Mouse (Mus musculus) hindbrain, embryonic 14.5 days (tissue): ENCODE data around the gene Fam92b. TPM values are rescaled to one million over a fixed set of nuclear protein-coding genes. Genes with fewer than 3 reads are reported as not detected.

Source experiments
- ATAC-seq: fragments of 200-750 bp; cut with Nextera tagmentation; 2 replicates; pipeline ENCODE4 v1.8.0; 2017; ENCODE audit warnings: moderate number of reproducible peaks, mild to moderate bottlenecking, moderate TSS enrichment, moderate library complexity; ENCODE audit not compliant: low FRiP score
- DNase-seq: peaks from one replicate; pipeline ENCODE4 v3.0.0-alpha.2; 2015; ENCODE audit warnings: low spot score
- H3K27ac ChIP-seq: fragments of 300-500 bp; sonication (generic); 2 replicates; pipeline ENCODE4 v1.5.1; 2014; ENCODE audit warnings: mild to moderate bottlenecking, moderate library complexity
- H3K27me3 ChIP-seq: fragments of 300-500 bp; sonication (generic); 2 replicates; pipeline ENCODE4 v1.6.1; 2014; ENCODE audit warnings: mild to moderate bottlenecking, low read length, mixed read lengths; ENCODE audit not compliant: control insufficient read depth, insufficient read depth
- H3K36me3 ChIP-seq: fragments of 300-500 bp; sonication (generic); replicated peaks from 2 replicates; pipeline ENCODE4 v1.6.1; 2014; ENCODE audit not compliant: control insufficient read depth, insufficient read depth
- H3K4me1 ChIP-seq: fragments of 300-500 bp; sonication (generic); replicated peaks from 2 replicates; pipeline ENCODE4 v1.6.1; 2014; ENCODE audit warnings: antibody characterized with exemption, low read length, mixed read lengths; ENCODE audit not compliant: control insufficient read depth, insufficient read depth
- H3K4me2 ChIP-seq: fragments of 300-500 bp; sonication (generic); replicated peaks from 2 replicates; pipeline ENCODE4 v1.6.1; 2014; ENCODE audit warnings: mild to moderate bottlenecking, moderate library complexity
- H3K4me3 ChIP-seq: fragments of 300-500 bp; sonication (generic); replicated peaks from 2 replicates; pipeline ENCODE4 v1.5.1; 2014; ENCODE audit warnings: mild to moderate bottlenecking, low read length
- H3K9ac ChIP-seq: fragments of 300-500 bp; sonication (generic); 2 replicates; pipeline ENCODE4 v1.6.1; 2014
- H3K9me3 ChIP-seq: fragments of 300-500 bp; sonication (generic); 2 replicates; pipeline ENCODE4 v1.6.1; 2016; ENCODE audit warnings: low read length; ENCODE audit not compliant: control insufficient read depth
- WGBS: fragments of 180-500 bp; shearing (Covaris S2); extraction: QIAGEN DNeasy Blood & Tissue Kit; methylation state at CpG from one replicate; pipeline ENCODE4 v1.1.7; 2014; 5-methylcytosine and 5-hydroxymethylcytosine counted together
- polyA plus RNA-seq: library from polyadenylated mRNA; unstranded; fragments of >200 nt; fragmentation: Nextera tagmentation; extraction: Ambion mirVana; gene quantifications from 2 replicates; pipeline ENCODE4 v1.2.1, GENCODE M21; 2014

Gene Fam92b
- polyA plus RNA-seq, 1 experiment from 2014 or later, result 3.3 TPM

DNA sequence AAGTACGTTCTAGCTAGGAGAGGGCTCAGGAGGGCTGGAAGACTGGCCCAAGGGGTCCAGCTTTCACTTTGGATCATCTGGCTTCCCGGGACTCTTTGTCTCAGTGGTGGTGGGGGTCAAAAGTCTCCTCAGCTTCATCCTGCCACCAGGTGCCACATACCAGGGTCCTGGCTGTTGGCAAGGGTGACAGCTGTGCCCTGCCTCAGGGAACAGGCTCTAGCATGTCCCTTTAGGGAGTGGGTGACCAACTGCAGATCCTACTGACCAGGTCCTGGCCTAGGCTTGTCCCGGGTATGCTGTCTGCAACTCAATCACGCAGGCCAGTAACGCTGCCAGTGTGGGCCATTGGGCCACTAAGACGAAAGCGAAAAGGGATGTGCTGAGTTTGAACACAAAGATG is 35.3 kb upstream of the Fam92b start:
- Histone ChIP-seq H3K27me3 (no peaks in the 10 kb centered on the region), H3K27ac (no peak overlapping the region), H3K4me1 (peaks cover 19% of the 10 kb centered on the region), H3K9ac (no peak overlapping the region), H3K4me2 (no peak overlapping the region), H3K4me3 (no peak overlapping the region), H3K9me3 (no peaks in the 10 kb centered on the region), H3K36me3 (no peaks in the 10 kb centered on the region)
- ATAC-seq, result no peak
- WGBS, result 86% methylated on average over 7 of the region's 7 CpGs
- no peak for DNase-seq

DNA sequence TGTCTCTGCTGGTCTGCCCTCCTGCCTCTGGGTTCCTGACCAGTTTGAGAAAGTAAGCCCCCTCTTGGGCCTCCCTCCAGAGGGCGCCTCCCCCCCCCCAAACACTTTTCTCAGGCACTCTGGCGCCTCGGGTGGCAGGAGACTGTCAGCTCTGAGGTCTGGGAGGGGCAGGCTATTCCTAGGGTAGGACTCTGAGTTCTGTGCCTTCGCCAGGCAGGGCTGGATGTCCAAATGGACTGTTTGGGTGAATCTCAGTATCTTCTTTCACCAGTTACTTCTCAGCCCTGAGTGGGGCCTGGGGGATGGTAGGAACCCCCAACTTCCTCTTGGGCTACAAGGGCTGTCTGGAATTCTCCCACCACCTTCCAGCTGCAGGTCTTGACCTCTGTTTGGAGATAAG is 34.1 kb upstream of the Fam92b start:
- DNase-seq (no peak), ATAC-seq (no peak)
- 12% methylated on average over 3 of the region's 4 CpGs for WGBS
- no peak overlapping the region for H3K9ac ChIP-seq
- no peak overlapping the region for H3K4me2 ChIP-seq
- peaks cover 11% of the 10 kb centered on the region; the same call in 1 of the 2 replicates for H3K4me1 ChIP-seq
- no peaks in the 10 kb centered on the region for H3K27me3 ChIP-seq
- H3K27ac ChIP-seq, result no peak overlapping the region
- no peaks in the 10 kb centered on the region for H3K36me3 ChIP-seq
- no peak overlapping the region for H3K4me3 ChIP-seq
- no peaks in the 10 kb centered on the region for H3K9me3 ChIP-seq

GRCm38 (mm10) chr8:120208113-120208512 is 30.8 kb upstream of the Fam92b start:
- Histone ChIP-seq H3K27ac (no peak overlapping the region), H3K4me3 (no peak overlapping the region), H3K9me3 (no peaks in the 10 kb centered on the region), H3K4me1 (no peaks in the 10 kb centered on the region), H3K4me2 (no peak overlapping the region), H3K9ac (no peak overlapping the region), H3K36me3 (no peaks in the 10 kb centered on the region), H3K27me3 (no peaks in the 10 kb centered on the region)
- WGBS, result 65% methylated on average over 11 of the region's 11 CpGs
- DNase-seq (no peak), ATAC-seq (no peak)

GRCm38 (mm10) chr8:120207364-120207763 is 30.1 kb upstream of the Fam92b start:
- ATAC-seq (no peak), DNase-seq (no peak)
- no peak overlapping the region for H3K27ac ChIP-seq
- H3K9ac ChIP-seq, result no peak overlapping the region
- H3K36me3 ChIP-seq, result no peaks in the 10 kb centered on the region
- H3K4me1 ChIP-seq, result no peaks in the 10 kb centered on the region
- 86% methylated on average over 8 of the region's 8 CpGs for WGBS
- H3K4me2 ChIP-seq, result no peak overlapping the region
- H3K27me3 ChIP-seq, result no peaks in the 10 kb centered on the region
- no peak overlapping the region for H3K4me3 ChIP-seq
- no peaks in the 10 kb centered on the region for H3K9me3 ChIP-seq

DNA sequence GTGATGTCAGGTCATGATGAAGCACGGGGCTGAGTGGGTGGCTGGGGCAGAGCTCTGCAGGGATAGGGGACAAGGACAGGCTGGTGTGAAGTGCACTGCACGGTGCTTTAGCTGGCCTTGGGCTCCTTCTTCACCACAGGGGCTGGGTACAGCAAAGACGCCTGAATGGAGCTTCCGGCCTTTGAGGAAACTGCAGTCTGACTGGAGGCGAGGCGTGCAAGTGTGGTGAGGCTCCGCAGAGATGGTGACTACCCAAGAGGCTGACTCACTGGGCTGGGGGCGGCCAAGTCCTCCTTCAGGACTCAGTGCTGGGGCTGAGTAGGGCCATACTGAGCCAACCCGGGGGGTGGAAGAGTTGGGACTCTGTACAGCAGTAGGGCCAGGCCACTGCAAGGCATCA is 28.6 kb upstream of the Fam92b start:
- DNase-seq, result no peak
- no peak for ATAC-seq
- H3K9me3 ChIP-seq, result no peaks in the 10 kb centered on the region

DNA sequence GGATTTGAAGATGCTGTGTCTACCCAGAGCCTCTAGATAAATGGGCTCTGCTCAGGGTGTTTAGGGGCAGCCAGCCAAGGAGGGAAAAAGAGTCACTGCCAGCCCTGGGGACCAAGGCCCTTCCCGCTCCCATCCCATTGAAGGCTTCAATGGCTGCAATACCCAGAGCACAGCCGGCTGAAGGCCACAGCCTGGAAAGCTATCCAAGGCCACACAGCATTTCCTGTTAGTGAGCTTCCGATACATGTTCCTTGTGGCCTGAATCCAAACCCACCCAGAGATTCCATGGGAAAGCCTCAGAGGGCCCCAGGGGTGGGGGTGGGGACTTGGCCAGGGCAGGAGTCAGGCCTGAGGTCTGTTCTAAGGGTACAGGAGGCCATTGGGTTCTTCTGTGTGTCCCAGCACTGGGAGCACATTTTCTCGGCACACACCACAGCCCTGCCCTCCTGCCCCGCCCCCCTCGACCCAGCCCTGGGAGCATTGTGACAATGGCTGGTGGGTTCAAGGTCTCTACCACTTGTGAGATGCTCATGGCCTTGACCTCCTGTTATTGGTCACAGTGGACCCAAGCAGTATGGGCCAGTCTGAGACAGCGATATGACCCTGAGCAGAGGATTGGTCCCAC is 27.6 kb upstream of the Fam92b start:
- no peak overlapping the region for H3K4me2 ChIP-seq
- H3K9me3 ChIP-seq, result no peaks in the 10 kb centered on the region
- ATAC-seq (no peak), DNase-seq (no peak)
- H3K36me3 ChIP-seq, result no peaks in the 10 kb centered on the region
- H3K4me1 ChIP-seq, result no peaks in the 10 kb centered on the region
- no peak overlapping the region for H3K9ac ChIP-seq
- WGBS, result 70% methylated on average over 7 of the region's 7 CpGs
- H3K4me3 ChIP-seq, result no peak overlapping the region
- no peaks in the 10 kb centered on the region for H3K27me3 ChIP-seq
- H3K27ac ChIP-seq, result no peak overlapping the region

More for the DNA sequence above, 28.6 kb upstream of the Fam92b start:
- no peak overlapping the region for H3K9ac ChIP-seq
- 88% methylated on average over 9 of the region's 9 CpGs for WGBS
- H3K27ac ChIP-seq, result no peak overlapping the region
- H3K4me3 ChIP-seq, result no peak overlapping the region
- H3K4me2 ChIP-seq, result no peak overlapping the region
- H3K36me3 ChIP-seq, result no peaks in the 10 kb centered on the region
- no peaks in the 10 kb centered on the region for H3K27me3 ChIP-seq
- no peaks in the 10 kb centered on the region for H3K4me1 ChIP-seq

DNA sequence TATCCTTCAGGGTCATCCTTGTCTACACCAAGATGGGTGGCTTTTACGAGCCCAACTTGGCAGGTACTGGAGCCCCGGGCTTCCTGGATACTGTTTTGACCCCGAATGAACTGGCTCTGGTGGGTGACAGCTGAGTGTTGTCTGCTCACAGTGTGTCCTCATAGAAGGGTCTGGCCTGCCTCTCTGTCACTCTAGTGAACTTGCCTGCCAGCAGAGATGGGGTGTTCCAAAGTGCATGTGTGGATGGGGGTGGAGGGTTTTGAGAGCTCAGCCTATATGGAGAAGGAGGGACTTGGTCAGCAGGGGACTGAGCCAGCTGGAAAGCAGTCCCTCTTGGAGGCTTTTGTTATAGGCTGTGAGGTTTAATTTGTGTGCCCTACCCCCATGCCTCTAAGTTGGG is 25.3 kb upstream of the Fam92b start:
- no peak overlapping the region for H3K4me2 ChIP-seq
- no peak overlapping the region for H3K9ac ChIP-seq
- no peaks in the 10 kb centered on the region for H3K9me3 ChIP-seq
- ATAC-seq, result no peak
- DNase-seq, result no peak
- no peak overlapping the region for H3K4me3 ChIP-seq
- no peaks in the 10 kb centered on the region for H3K36me3 ChIP-seq
- no peaks in the 10 kb centered on the region for H3K4me1 ChIP-seq
- WGBS, result 58% methylated on average over 3 of the region's 3 CpGs
- no peaks in the 10 kb centered on the region for H3K27me3 ChIP-seq
- H3K27ac ChIP-seq, result no peak overlapping the region

GRCm38 (mm10) chr8:120201351-120201750 is 24.1 kb upstream of the Fam92b start:
- no peak overlapping the region for H3K4me2 ChIP-seq
- ATAC-seq, result no peak

DNA sequence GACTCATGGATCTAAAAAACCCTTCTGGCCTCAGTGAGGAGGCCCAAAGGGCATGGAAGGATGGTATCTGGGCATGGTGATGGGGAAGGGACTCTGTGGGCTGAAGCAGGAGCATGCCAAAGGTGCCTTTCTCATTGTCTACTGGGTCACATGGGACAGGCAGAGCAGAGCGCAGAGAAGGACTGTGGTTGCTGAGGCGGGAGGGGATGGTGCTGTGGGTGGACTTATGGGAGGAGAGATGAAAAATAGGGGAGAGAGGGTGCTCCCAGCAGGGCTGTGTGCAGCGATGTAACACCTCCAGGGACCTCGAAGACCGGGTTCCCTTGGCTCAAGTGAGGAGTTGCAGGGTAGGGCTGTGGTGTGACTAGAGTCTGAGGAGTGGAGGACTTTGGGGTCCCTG is 14.9 kb upstream of the Fam92b start:
- WGBS, result 97% methylated on average over 5 of the region's 5 CpGs

More at GRCm38 (mm10) chr8:120201351-120201750, 24.1 kb upstream of the Fam92b start:
- H3K9ac ChIP-seq, result no peak overlapping the region
- no peaks in the 10 kb centered on the region for H3K36me3 ChIP-seq
- H3K27ac ChIP-seq, result no peak overlapping the region
- no peak overlapping the region for H3K4me3 ChIP-seq
- DNase-seq, result no peak
- 87% methylated on average over 6 of the region's 6 CpGs for WGBS
- no peaks in the 10 kb centered on the region for H3K4me1 ChIP-seq
- no peaks in the 10 kb centered on the region for H3K9me3 ChIP-seq
- no peaks in the 10 kb centered on the region for H3K27me3 ChIP-seq

DNA sequence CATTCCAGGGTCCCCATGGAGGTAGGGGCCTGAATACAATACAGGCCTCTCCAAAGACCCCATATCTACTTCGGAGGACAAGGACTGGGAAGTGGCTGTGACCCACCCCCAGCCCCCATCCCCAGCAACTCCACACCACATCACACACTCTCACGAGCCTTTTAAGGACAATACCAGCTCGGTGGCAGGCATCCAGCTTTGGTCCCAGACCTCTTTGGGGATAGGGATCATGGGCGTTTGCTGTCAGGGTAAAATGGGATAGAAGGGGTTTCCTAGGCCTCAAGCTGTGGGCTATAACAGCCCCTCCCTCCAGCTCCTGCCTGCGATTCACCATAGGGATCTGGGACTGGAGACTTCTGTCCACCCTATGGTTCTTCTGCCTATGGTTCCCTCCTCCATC is 14.4 kb upstream of the Fam92b start:
- H3K9ac ChIP-seq, result no peak overlapping the region
- peaks cover 17% of the 10 kb centered on the region for H3K4me1 ChIP-seq
- no peak overlapping the region for H3K4me2 ChIP-seq
- no peaks in the 10 kb centered on the region for H3K9me3 ChIP-seq
- peak; percentile 33; the same call in 1 of the 2 replicates for ATAC-seq
- 52% methylated on average over 5 of the region's 5 CpGs for WGBS
- no peak overlapping the region for H3K4me3 ChIP-seq
- H3K27me3 ChIP-seq, result no peaks in the 10 kb centered on the region
- no peak for DNase-seq
- H3K36me3 ChIP-seq, result no peaks in the 10 kb centered on the region
- peak overlapping the region; percentile 74 for H3K27ac ChIP-seq

More for the DNA sequence above, 14.9 kb upstream of the Fam92b start:
- no peak for DNase-seq
- Histone ChIP-seq H3K27ac (no peak overlapping the region), H3K36me3 (no peaks in the 10 kb centered on the region), H3K4me1 (peaks cover 15% of the 10 kb centered on the region), H3K27me3 (no peaks in the 10 kb centered on the region), H3K4me2 (no peak overlapping the region), H3K9ac (no peak overlapping the region), H3K4me3 (no peak overlapping the region), H3K9me3 (no peaks in the 10 kb centered on the region)
- ATAC-seq, result no peak
